ENCODE assay signal across 8 mouse cellular contexts in genomic region chr19:53389851-53390431, GRCm38 (mm10). TPM values are rescaled to one million over a fixed set of nuclear protein-coding genes. Genes with fewer than 3 reads are reported as not detected.
DNase-seq lines count a peak whose midpoint lies in the region; ATAC-seq and TF ChIP-seq lines count a peak whose summit lies in the region.

No protein-coding gene starts in this region.

- H3K9ac ChIP-seq in forebrain, embryonic 12.5 days = peak overlapping the region; percentile 98
- H3K9ac ChIP-seq in limb, embryonic 12.5 days (replicated peaks) = peak overlapping the region; percentile 98

- H3K36me3 ChIP-seq in forebrain, embryonic 12.5 days (replicated peaks) = peaks cover 33% of the 10 kb centered on the region
- peaks cover 37% of the 10 kb centered on the region for H3K36me3 ChIP-seq in limb, embryonic 12.5 days

- no peak for TF ChIP-seq POLR2A in lung, adult 2 months (IDR thresholded peaks at IDR 0.05; ENCODE audit: borderline replicate concordance, extremely low read depth, low read depth, low read length)

- H3K4me2 ChIP-seq in forebrain, embryonic 12.5 days = peak overlapping the region; percentile 69
- peak overlapping the region; percentile 58 for H3K4me2 ChIP-seq in limb, embryonic 12.5 days

- no peak for TF ChIP-seq CTCF in lung, adult 2 months (IDR thresholded peaks at IDR 0.05; ENCODE audit: insufficient read depth, low read length)

- under 1% methylated on average over 58 of the region's 59 CpGs for WGBS in lung, adult 2 months
- under 1% methylated on average over 59 of the region's 59 CpGs for WGBS in forebrain, embryonic 12.5 days
- WGBS in limb, embryonic 12.5 days = under 1% methylated on average over 59 of the region's 59 CpGs

- H3K27ac ChIP-seq in forebrain, embryonic 12.5 days = peak overlapping the region; percentile 98
- H3K27ac ChIP-seq in limb, embryonic 12.5 days = peak overlapping the region; percentile 99

- peaks cover 10% of the 10 kb centered on the region for H3K4me1 ChIP-seq in lung, adult 2 months (ENCODE audit: control insufficient read depth, insufficient read depth, low read length)
- H3K4me1 ChIP-seq in forebrain, embryonic 12.5 days = peaks cover 15% of the 10 kb centered on the region
- H3K4me1 ChIP-seq in limb, embryonic 12.5 days (replicated peaks) = peaks cover 11% of the 10 kb centered on the region

- peak overlapping the region; percentile 60 for H3K4me3 ChIP-seq in lung, adult 2 months (replicated peaks; ENCODE audit: extremely low read depth, low read depth, low read length)
- H3K4me3 ChIP-seq in forebrain, embryonic 12.5 days (replicated peaks) = peak overlapping the region; percentile 98
- H3K4me3 ChIP-seq in limb, embryonic 12.5 days (replicated peaks) = peak overlapping the region; percentile 98

- H3K9me3 ChIP-seq in forebrain, embryonic 12.5 days = no peaks in the 10 kb centered on the region
- H3K9me3 ChIP-seq in limb, embryonic 12.5 days = no peaks in the 10 kb centered on the region

- peak; percentile 27 for ATAC-seq in activated CD4-positive, CD25-positive, alpha-beta regulatory T cell, adult 4 months
- peak; percentile 89 for ATAC-seq in forebrain, embryonic 12.5 days (ENCODE audit: low FRiP score)
- ATAC-seq in limb, embryonic 12.5 days (ENCODE audit: insufficient number of reproducible peaks, insufficient read depth, low FRiP score, low TSS enrichment, low read depth) = peak; percentile 85
- ATAC-seq in monocyte, adult 5-6 weeks (replicated peaks; ENCODE audit: insufficient number of reproducible peaks, low FRiP score, low TSS enrichment, poor library complexity, severe bottlenecking) = peak; percentile 6; the same call in 1 of the 2 replicates

- H3K27me3 ChIP-seq in forebrain, embryonic 12.5 days = no peaks in the 10 kb centered on the region
- H3K27me3 ChIP-seq in limb, embryonic 12.5 days = no peaks in the 10 kb centered on the region

- no peak for DNase-seq in lung, adult 2 months
- DNase-seq in lung, postnatal 14 days = no peak
- no peak for DNase-seq in ovary, postnatal 10 days (ENCODE audit: low spot score)
- DNase-seq in layer of hippocampus, postnatal 36 days = no peak

RNA-seq across cellular contexts. Expression of gene Smndc1, which starts 0.4 kb away (rescaled TPM):
- 3.9 and 6.2 TPM in 2 replicates for polyA plus RNA-seq in lung, adult 2 months (2012; rRNA removed)
- polyA plus RNA-seq in activated CD4-positive, CD25-positive, alpha-beta regulatory T cell, adult 4 months (2017; shearing (Covaris generic)) = 10 to 100 TPM; 35.9 TPM
- 45.4 and 49.6 TPM in 2 replicates for polyA plus RNA-seq in forebrain, embryonic 12.5 days (2016; fragmentation: Nextera tagmentation; extraction: Ambion mirVana)
- polyA plus RNA-seq in limb, embryonic 12.5 days (2016; fragmentation: Nextera tagmentation; extraction: Ambion mirVana) = 46.7 and 53.1 TPM in 2 replicates
- 62.7 to 74.2 TPM (median 74.1 TPM) in 3 replicates for total RNA-seq in monocyte, adult 5-6 weeks (2017)
- total RNA-seq in layer of hippocampus, postnatal 36 days (2021) = 10 to 100 TPM; 39.6 to 40.2 TPM

RNA-seq across cellular contexts. Expression of gene Gm10197, which starts 18.4 kb away (rescaled TPM):
- polyA plus RNA-seq in lung, adult 2 months (2012; rRNA removed) = not detected in 2 replicates
- not detected for polyA plus RNA-seq in activated CD4-positive, CD25-positive, alpha-beta regulatory T cell, adult 4 months (2017; shearing (Covaris generic))
- 1.7 TPM in 1 of 2 replicates, not detected in the other for polyA plus RNA-seq in forebrain, embryonic 12.5 days (2016; fragmentation: Nextera tagmentation; extraction: Ambion mirVana)
- not detected in 2 replicates for polyA plus RNA-seq in limb, embryonic 12.5 days (2016; fragmentation: Nextera tagmentation; extraction: Ambion mirVana)
- total RNA-seq in monocyte, adult 5-6 weeks (2017) = not detected in 3 replicates
- not detected for total RNA-seq in layer of hippocampus, postnatal 36 days (2021)

Comparison
In these comparisons a context has a peak if more than half of its experiments do, and no peak if none do; other contexts are left out.
1. ATAC-seq: peak in every context shown above with its lines; median percentile 89 in forebrain, embryonic 12.5 days; 85 in limb, embryonic 12.5 days; 27 in activated CD4-positive, CD25-positive, alpha-beta regulatory T cell, adult 4 months; 6 in monocyte, adult 5-6 weeks.